Mouse (Mus musculus) heart, embryonic 14.5 days (tissue): ENCODE data around the gene Gm21411. TPM values are rescaled to one million over a fixed set of nuclear protein-coding genes. Genes with fewer than 3 reads are reported as not detected.
"Not testable (repeated sequence)": the region's sequence is repeated elsewhere in the genome, so short reads cannot be mapped to it uniquely, and the experiment has no call there.

ENCODE experiments used
- ATAC-seq: fragments of 200-750 bp; cut with Nextera tagmentation; 2 replicates; pipeline ENCODE4 v1.8.0; 2017; ENCODE audit warnings: low read depth, moderate TSS enrichment; ENCODE audit not compliant: insufficient number of reproducible peaks, insufficient read depth, low FRiP score
- H3K27ac ChIP-seq, 2 experiments: fragments of 200-500 bp in 1 of 2; fragments of 300-500 bp in 1 of 2; sonication (generic) in 1 of 2; replicated peaks in 1 of 2; 2 replicates each; pipeline ENCODE4 v1.5.1; 2012 to 2014; ENCODE audit warnings: low read depth in 2 of 2, low read length in 2 of 2, control low read depth in 1 of 2, mild to moderate bottlenecking in 1 of 2, mixed read lengths in 1 of 2; ENCODE audit not compliant: control insufficient read depth in 1 of 2, insufficient read depth in 1 of 2
- H3K27me3 ChIP-seq: fragments of 300-500 bp; sonication (generic); 2 replicates; pipeline ENCODE4 v1.6.1; 2014; ENCODE audit warnings: mild to moderate bottlenecking, low read length, control low read depth; ENCODE audit not compliant: control insufficient read depth, insufficient read depth
- H3K36me3 ChIP-seq: fragments of 300-500 bp; sonication (generic); 2 replicates; pipeline ENCODE4 v1.6.1; 2014; ENCODE audit warnings: mild to moderate bottlenecking, control low read depth, low read length, mixed read lengths; ENCODE audit not compliant: control insufficient read depth, insufficient read depth
- H3K4me1 ChIP-seq, 2 experiments: fragments of 200-500 bp in 1 of 2; fragments of 300-500 bp in 1 of 2; sonication (generic) in 1 of 2; 2 replicates each; pipeline ENCODE4 v1.6.1; 2012 to 2014; ENCODE audit warnings: low read length in 2 of 2, control low read depth in 1 of 2, mixed read lengths in 1 of 2; ENCODE audit not compliant: control insufficient read depth in 2 of 2, insufficient read depth in 2 of 2
- H3K4me2 ChIP-seq: fragments of 300-500 bp; sonication (generic); 2 replicates; pipeline ENCODE4 v1.6.1; 2014; ENCODE audit warnings: mild to moderate bottlenecking, low read length
- H3K4me3 ChIP-seq, 2 experiments: fragments of 200-500 bp in 1 of 2; fragments of 300-500 bp in 1 of 2; sonication (generic) in 1 of 2; 2 replicates each; pipeline ENCODE4 v1.5.1; 2012 to 2014; ENCODE audit warnings: low read length in 2 of 2, mild to moderate bottlenecking in 2 of 2, control low read depth in 1 of 2, low read depth in 1 of 2, moderate library complexity in 1 of 2; ENCODE audit not compliant: control insufficient read depth in 1 of 2, insufficient read depth in 1 of 2
- H3K9ac ChIP-seq: fragments of 300-500 bp; sonication (generic); 2 replicates; pipeline ENCODE4 v1.6.1; 2014; ENCODE audit warnings: mild to moderate bottlenecking, low read length
- H3K9me3 ChIP-seq: fragments of 300-500 bp; sonication (generic); 2 replicates; pipeline ENCODE4 v1.6.1; 2016; ENCODE audit warnings: low read length, control low read depth; ENCODE audit not compliant: control insufficient read depth
- WGBS: fragments of 180-500 bp; shearing (Covaris S2); extraction: QIAGEN DNeasy Blood & Tissue Kit; methylation state at CpG from one replicate; pipeline ENCODE4 v1.1.7; 2014; 5-methylcytosine and 5-hydroxymethylcytosine counted together
- polyA plus RNA-seq: library from polyadenylated mRNA; unstranded; fragments of >200 nt; fragmentation: Nextera tagmentation; extraction: Ambion mirVana; gene quantifications from 2 replicates; pipeline ENCODE4 v1.2.1, GENCODE M21; 2014

Gene Gm21411
- polyA plus RNA-seq: not detected in 2 replicates

DNA sequence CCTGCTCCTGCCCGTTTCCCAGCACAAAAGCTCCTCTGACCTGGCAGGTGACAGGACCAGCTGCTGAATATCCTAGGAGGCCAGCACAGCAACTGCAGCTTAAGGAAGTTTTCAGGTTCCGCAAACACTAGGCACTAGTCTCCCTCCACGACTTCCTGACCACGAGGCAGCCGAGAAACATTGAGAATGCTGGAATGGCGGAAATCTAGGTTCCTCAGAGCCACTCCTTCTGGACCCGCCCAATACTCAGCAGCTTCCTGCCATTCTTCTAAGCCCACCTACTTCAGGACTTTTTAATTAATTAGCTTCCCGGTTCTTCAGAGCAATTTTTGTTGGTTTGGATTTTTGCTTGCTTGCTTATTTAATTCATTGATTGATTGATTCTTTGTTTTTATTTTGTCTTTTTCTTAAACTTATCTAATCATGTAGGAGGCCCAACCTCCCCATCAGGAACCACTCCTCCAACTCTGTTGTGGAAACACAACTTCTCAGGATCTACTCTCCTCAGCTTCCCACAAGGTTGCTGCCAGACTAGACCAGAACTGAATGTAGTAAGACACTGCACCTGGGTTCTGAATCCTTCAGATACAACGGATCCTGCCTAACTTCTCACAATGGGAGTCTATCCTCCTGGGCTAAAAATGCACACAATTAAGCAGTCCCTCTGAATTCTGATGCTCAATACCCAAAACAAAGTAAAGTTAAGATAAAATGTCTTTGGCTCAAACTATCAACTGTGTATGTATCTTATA lies at the start of gene Gm21411:
Gene Gm21411 (minus strand): TSS at position 205 of the 752 bp plus-strand sequence.
- not testable (repeated sequence) for H3K27ac ChIP-seq, H3K36me3 ChIP-seq, H3K9ac ChIP-seq, ATAC-seq, H3K4me2 ChIP-seq, H3K27me3 ChIP-seq, H3K4me3 ChIP-seq, H3K4me1 ChIP-seq
- 55% methylated on average over 9 of the region's 9 CpGs for WGBS
- 0 out of 2 replicates have a peak, but pooled peaks cover 11% of the 10 kb centered on the region for H3K9me3 ChIP-seq

DNA sequence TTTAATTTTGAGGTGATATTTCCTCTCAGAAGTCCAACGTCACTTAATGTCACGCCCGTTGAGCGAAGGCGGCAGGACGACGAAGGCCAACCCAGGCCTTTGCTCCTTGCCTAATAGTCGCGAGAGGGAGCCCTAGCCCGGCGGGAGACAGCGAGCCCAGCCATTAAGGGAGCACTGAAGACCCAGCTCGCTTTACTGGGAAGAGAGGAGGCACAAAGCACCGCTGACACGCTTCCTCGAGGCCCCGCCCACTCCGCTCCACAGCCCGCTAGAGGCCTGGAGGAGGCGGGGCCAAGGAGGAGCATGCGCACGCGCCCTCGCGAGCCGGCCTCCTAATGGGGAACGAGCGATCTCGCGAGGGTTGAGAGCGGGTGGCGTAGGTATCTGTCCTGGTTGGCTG lies 32.3 kb upstream of the Gm21411 start:
- ATAC-seq: not testable (repeated sequence)
- 50% methylated on average over 32 of the region's 32 CpGs for WGBS

DNA sequence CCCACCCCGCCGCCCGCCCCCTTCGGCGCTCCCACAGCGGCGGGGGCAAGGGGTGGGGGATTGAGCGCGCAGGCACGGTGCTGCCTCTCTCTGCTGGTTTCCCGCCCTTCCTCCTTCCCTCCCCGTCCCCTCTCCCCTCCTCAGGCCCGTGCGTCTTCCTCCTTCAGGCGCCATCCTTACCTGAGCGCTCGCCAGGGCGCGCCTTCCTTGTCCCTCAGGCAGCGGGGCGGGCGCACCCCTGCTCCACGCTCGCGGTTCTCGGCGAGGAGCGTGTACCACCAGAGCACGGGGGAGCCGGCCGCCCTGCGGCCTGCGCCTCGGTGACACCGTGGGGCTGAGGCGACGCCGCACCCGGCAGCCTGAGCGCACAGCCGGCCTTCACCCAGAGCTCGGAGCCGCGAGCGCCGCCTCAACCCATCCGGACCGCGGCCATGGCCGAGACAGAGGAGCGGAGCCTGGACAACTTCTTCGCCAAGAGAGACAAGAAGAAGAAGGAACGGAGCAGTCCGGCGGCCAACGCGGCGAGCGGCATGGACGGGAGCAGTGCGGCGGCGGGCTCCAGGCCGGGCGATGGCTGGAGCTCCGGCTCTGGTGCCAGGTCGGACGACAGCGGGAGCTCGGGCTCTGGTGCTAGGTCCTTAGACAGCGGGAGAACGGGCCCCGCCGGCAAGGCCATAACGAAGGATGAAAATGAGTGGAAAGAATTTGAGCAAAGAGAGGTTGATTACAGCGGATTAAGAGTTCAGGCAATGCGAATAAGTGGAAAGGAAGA lies 23.1 kb upstream of the Gm21411 start:
- ATAC-seq: peak; percentile 39; the same call in 1 of the 2 replicates
- 0 out of 2 replicates have a peak overlapping the region, but pooled peaks have one; percentile 34 for H3K9ac ChIP-seq
- peaks cover 8% of the 10 kb centered on the region for H3K27me3 ChIP-seq
- peaks cover 30% of the 10 kb centered on the region for H3K9me3 ChIP-seq
- 5% methylated on average over 77 of the region's 77 CpGs for WGBS
- no peaks in the 10 kb centered on the region for H3K4me1 ChIP-seq
- peak overlapping the region; percentile 29 to 33 for H3K4me3 ChIP-seq
- no peaks in the 10 kb centered on the region for H3K36me3 ChIP-seq
- H3K4me2 ChIP-seq: peak overlapping the region; percentile 57
- no peak overlapping the region for H3K27ac ChIP-seq

More for the DNA sequence above, 32.3 kb upstream of the Gm21411 start:
- not testable (repeated sequence) for H3K27me3 ChIP-seq, H3K9ac ChIP-seq, H3K4me1 ChIP-seq, H3K36me3 ChIP-seq, H3K4me2 ChIP-seq, H3K4me3 ChIP-seq, H3K27ac ChIP-seq
- peaks cover 13% of the 10 kb centered on the region for H3K9me3 ChIP-seq

DNA sequence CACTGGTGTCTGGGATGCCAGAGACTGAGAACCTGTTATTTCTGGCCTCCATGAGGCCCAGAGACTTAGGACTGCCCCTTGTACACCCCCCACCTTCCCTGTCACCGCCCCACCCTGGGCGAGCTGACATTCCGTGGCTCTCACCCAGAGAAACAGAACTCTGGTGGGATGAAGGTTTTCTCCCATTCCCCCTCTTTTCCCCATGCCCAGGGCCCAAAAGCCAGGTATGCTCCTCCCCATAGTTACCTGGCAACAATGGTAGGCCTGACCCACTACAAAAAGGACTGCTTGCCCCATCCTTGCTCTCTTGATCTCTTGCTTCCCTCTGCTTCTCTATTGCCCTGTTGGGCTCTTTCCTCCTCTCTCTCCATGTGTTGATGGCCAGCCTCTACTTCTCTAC lies 5.8 kb upstream of the Gm21411 start:
- Histone ChIP-seq H3K27me3 (no peaks in the 10 kb centered on the region), H3K4me3 (no peak overlapping the region), H3K27ac (no peak overlapping the region), H3K9me3 (peaks cover 15% of the 10 kb centered on the region), H3K4me1 (no peaks in the 10 kb centered on the region), H3K9ac (no peak overlapping the region), H3K36me3 (no peaks in the 10 kb centered on the region), H3K4me2 (no peak overlapping the region)
- WGBS: 77% methylated on average over 3 of the region's 3 CpGs
- no peak for ATAC-seq

DNA sequence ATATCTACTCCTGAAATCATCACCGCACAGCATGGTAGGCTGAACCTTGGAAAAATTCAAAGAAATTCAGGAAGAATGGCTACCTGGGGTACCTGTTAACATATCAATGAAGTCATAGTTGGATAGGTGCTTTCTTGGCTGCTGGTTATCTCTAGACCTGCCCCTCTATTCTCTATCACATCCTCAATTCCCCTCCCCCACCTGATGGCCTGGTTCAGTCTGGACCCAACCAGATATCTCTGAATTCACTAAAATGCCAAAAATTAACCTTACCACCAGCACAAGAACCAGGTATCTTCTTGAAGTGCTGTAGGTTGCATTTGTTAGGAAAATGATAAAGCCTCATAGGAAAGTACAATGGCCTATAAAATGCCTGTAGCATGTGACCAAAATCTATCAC lies 1.3 kb downstream of the Gm21411 start:
- not testable (repeated sequence) for H3K9ac ChIP-seq, H3K36me3 ChIP-seq, H3K4me1 ChIP-seq, ATAC-seq, H3K27ac ChIP-seq, H3K4me2 ChIP-seq, H3K27me3 ChIP-seq, H3K4me3 ChIP-seq
- 88% methylated on average over 1 of the region's 1 CpGs for WGBS
- H3K9me3 ChIP-seq: 0 out of 2 replicates have a peak, but pooled peaks cover 11% of the 10 kb centered on the region

DNA sequence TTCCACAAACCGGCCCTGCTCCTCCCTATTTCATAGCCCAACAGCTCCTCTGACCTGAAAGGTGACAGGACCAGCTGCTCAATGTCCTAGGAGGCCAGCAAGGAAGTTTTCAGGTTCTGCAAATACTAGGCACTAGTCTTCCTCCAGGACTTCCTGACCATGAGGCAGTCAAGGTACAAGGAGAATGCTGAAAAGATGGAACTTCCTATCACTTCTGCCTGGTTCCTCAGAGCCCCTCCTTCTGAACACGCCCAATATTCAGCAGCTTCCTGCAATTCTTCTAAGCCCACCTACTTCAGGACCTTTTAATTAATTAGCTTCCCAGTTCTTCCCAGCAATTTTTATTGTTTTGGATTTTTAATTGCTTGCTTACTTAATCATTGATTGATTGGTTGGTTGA lies 4.6 kb downstream of the Gm21411 start:
- not testable (repeated sequence) for H3K27ac ChIP-seq, H3K4me3 ChIP-seq, H3K36me3 ChIP-seq, H3K9ac ChIP-seq, H3K27me3 ChIP-seq, H3K9me3 ChIP-seq, H3K4me2 ChIP-seq, ATAC-seq, H3K4me1 ChIP-seq
- WGBS: 67% methylated on average over 2 of the region's 2 CpGs

DNA sequence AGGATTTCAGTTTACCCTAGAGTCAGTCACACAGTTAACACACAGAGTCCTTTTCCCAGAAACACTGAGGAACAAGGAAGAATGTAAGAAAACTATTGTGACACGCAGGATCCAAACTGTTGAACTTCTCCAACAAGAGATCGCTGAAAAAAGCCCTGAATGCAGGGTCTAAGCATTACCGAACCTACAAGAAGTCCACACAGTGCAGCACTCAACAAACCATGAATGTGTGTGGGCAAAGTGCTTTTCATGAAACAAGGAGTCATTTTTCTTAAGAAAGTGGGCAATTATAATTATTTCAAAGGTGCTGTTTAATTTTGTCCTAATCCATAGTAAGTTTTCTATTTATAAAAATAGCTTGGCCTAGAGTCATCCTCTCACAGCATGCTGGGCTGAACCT lies 6.3 kb downstream of the Gm21411 start:
- H3K36me3 ChIP-seq, H3K27ac ChIP-seq, ATAC-seq, H3K4me1 ChIP-seq, H3K9me3 ChIP-seq, H3K4me2 ChIP-seq, H3K4me3 ChIP-seq, H3K9ac ChIP-seq, H3K27me3 ChIP-seq: not testable (repeated sequence)
- WGBS: 42% methylated on average over 3 of the region's 3 CpGs
